ENCODE assay signal across 11 mouse cellular contexts in the genomic region with DNA sequence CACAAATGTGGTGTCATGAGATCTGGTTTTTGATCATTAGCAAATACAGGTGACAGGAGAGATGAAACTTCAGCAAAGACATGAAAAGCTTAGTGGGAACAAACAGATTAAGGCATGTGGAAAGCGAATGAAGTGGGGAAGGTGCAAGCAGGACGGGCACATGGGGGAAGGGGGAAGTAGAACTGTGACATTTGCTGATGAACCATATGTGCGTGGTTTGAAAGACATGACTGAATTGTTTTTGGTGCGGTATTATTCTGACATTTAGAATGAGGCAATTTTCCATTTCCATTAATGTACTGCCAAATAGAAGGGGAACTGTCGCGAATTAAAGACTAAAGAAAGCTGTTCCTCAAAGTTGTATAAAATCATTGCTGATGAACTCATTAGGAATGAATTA.
"Had no signal": no experiment of that assay in that cellular context is flagged by ENCODE, and none has a peak within 500 bp of the region (broad histone marks: within the 10 kb centered on the region; RNA-seq: fewer than 3 reads in every experiment).

No protein-coding gene starts in this region.

- H3K36me3 ChIP-seq: limb, embryonic 13.5 days; midbrain, embryonic 13.5 days had no signal

- H3K27me3 ChIP-seq: limb, embryonic 13.5 days; midbrain, embryonic 13.5 days had no signal

- H3K4me3 ChIP-seq: limb, embryonic 13.5 days; midbrain, embryonic 13.5 days had no signal

- H3K27ac ChIP-seq: limb, embryonic 13.5 days; liver, embryonic 14.5 days; midbrain, embryonic 13.5 days had no signal

- H3K4me1 ChIP-seq: limb, embryonic 13.5 days; midbrain, embryonic 13.5 days had no signal

- H3K9me3 ChIP-seq: limb, embryonic 13.5 days; midbrain, embryonic 13.5 days had no signal

- DNase-seq: kidney, adult 8-10 months; kidney, postnatal 25 days; lung, adult 18-20 months; right cerebral cortex, postnatal 4 days; spleen, adult 18-20 months; thymus, adult 2 months; thymus, postnatal 25 days had no signal

- H3K9ac ChIP-seq: limb, embryonic 13.5 days; liver, embryonic 14.5 days; midbrain, embryonic 13.5 days had no signal

- H3K4me2 ChIP-seq: limb, embryonic 13.5 days; midbrain, embryonic 13.5 days had no signal

- ATAC-seq: intestine, embryonic 16.5 days; midbrain, embryonic 13.5 days had no signal
